Mouse (Mus musculus) brain, embryonic 14.5 days (tissue): ENCODE data around the gene Dapk1. TPM values are rescaled to one million over a fixed set of nuclear protein-coding genes. Genes with fewer than 3 reads are reported as not detected.
A peak's percentile ranks its signal among the peaks of the same experiment; 100 is the strongest.

ENCODE experiments used
- DNase-seq: peaks from one replicate; pipeline ENCODE4 v3.0.0-alpha.2; 2011; ENCODE audit warnings: low read depth
- CTCF ChIP-seq: fragments of 200-500 bp; IDR thresholded peaks from 2 replicates; pipeline ENCODE4 v1.5.1; 2012; ENCODE audit warnings: inconsistent platforms, mild to moderate bottlenecking, moderate library complexity, borderline replicate concordance; ENCODE audit not compliant: insufficient read depth, insufficient read length; ENCODE audit errors: extremely low read depth
- POLR2A ChIP-seq: fragments of 200-500 bp; IDR thresholded peaks from 2 replicates; pipeline ENCODE4 v1.6.1; 2012; ENCODE audit warnings: mild to moderate bottlenecking, inconsistent platforms, borderline replicate concordance; ENCODE audit not compliant: poor library complexity, insufficient read depth, insufficient read length, severe bottlenecking; ENCODE audit errors: extremely low read depth
- polyA plus RNA-seq: library from polyadenylated mRNA; depleted of rRNA; stranded (reverse); fragments of >200 nt; gene quantifications from 2 replicates; pipeline ENCODE4 v1.2.3, GENCODE M21; 2012

Gene Dapk1
- polyA plus RNA-seq, 1 experiment, result 107 TPM

DNA sequence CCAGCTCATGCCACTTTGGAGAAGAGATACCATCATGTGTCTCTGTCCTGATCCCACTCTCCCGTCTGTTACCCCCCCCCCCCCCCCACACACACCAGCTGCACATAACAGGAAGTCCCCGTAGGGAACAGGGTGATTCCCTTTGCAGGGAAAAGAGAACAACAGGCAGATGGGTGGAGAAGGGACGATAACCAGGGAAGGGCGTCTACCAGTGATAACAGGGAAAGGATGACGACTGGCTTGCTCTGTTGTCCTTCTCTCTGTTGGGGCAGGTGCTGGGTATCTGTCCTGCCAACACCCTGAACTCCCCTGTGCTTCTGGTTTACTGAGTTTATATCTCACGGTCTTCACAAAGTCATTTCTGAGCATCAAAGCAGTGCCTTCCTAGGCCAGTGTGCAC lies 18.0 kb downstream of the Dapk1 start:
- DNase-seq, result no peak

DNA sequence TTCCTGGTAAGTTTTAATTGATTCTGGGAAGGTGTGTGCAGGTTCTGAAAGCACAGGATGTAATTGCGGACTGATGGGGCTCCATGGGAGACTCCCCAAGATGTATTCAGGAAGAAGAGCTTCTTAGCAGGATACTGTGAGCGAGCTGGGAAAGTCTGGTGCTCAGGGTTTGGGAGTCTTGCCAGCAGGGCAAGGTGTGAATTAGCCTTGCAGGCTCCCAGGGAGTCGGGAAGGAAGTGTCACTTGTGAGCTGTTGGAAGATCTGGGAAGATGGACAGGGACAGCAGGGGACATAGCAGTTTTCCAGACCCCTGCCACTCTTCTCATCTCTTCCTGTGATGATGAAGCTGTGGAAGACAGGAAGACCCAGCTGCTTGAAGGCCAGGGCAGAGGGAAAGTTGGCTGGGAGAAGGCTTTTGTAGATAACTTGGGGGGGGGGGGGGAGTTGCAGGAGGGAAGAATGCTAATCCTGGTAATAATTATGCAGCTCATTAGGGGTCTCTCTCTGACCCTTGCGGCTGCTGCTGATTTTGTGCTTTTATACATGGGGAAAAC lies 19.7 kb downstream of the Dapk1 start:
- peak; percentile 74 for DNase-seq
- TF ChIP-seq POLR2A (no peak), CTCF (no peak)

More for the DNA sequence above, 18.0 kb downstream of the Dapk1 start:
- TF ChIP-seq POLR2A (no peak), CTCF (no peak)

DNA sequence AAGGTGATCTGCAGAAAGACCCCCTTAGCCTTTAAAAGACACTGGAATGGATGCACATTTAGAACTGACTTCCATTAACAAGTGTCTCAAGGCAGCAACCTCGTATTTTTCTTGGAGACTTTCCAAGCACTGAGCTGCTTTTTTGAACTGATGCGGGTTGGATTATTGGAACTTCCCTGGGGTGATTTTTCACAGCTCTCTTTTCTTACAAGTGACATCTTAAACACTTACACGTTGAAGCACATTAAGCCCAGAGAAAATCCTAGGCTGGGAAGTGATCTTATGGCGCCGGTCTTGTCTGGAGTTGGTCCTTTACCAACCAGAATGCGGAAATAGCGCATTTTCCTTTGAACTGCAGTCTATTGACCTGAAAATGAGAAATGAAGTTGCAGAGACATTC lies 23.8 kb downstream of the Dapk1 start:
- no peak for TF ChIP-seq POLR2A
- TF ChIP-seq CTCF, result no peak
- peak; percentile 52 for DNase-seq

DNA sequence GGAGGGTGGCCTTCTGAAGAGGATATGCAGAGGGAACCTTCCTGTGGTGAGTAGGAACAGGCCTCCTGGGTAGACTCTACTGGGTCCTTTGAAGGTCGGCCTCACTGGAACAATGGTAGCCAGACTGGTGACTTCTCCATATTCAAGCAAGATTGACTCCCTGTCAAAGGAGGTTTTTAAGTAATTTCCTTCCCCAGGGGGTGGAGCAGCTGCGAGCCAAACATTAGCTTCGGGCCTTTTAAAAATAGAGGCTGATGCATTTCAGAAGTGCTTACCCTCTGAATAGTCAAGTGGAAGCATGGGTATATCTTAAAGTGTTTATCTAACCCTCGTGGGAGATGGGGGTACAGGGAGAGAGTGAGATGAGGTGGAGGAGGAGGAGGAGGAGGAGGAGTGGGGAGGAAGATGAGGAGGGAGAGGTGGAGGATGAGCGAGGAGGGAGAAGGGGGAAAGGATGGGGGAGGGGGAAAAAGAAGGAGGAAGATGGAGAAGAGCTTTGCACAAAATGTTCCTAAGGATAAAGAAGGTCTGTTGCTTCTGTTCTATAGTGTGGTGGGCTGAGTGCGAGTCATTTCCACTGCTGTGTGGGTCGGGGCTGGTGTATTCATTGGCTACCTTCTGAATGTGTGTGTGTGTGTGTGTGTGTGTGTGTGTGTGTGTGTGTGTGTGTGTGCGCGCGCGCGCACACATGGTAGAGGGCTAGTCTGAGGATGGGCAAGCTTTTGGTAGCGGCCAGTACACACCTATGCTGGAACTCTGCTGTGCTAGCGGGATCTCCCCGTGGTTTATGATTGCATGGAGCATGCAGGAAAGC lies 26.3 kb downstream of the Dapk1 start:
- TF ChIP-seq CTCF (no peak), POLR2A (no peak)
- peak; percentile 29 for DNase-seq

DNA sequence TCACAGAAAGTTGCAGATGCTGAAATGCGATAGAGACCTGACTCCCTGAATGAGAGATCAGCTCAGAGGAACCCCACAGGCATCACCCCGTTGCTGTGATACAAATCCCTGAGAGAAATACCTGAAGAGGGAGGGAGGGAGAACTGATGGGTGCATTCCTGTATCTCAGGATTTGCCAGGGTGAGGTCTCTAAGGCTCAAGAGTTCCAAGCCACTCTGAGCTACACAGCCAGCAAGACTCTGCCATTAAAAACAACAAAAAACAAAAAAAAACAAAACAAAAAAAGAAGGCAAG lies 26.9 kb downstream of the Dapk1 start:
- TF ChIP-seq CTCF, result no peak
- no peak for TF ChIP-seq POLR2A
- DNase-seq, result no peak

DNA sequence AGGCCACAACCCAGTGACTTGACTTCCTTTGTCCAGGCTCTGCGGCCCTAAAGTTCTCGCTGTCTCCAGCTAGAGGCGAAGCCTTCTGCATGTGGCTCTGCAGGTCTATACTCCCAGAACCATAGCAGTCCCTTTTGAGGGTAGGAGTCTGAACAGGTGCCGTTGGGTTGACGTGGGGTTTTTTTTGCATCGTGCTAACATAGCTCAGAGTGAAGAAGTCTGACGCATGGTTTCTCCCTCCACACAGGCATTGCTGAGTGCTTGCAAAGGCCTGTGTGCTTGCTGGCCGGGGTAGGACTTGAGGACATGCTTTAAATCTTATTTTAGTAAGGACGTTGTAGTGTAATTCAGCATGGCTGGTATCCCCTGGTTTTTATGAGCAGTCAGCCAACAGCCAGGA lies 27.7 kb downstream of the Dapk1 start:
- TF ChIP-seq POLR2A (no peak), CTCF (no peak)
- DNase-seq, result no peak

DNA sequence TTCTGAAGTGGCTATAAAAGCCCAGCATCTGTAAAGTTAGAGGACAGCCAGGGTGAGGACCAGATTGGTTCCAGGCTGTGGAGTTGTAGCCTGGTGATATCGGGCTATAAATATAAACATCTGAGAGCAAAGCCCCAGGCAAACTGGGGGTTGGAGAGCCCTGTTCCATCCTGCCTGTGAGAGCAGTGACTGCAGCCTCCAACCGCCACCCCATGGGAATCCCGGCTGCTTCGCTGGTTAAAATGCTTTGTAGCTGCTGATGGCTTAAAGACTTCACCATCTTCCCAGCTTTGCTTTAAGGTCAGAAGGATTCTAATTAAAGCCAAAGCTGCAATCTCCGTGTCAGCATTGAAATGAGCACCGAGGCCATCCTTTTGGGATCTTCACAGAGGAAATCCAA lies 32.2 kb downstream of the Dapk1 start:
- peak; percentile 65 for DNase-seq

DNA sequence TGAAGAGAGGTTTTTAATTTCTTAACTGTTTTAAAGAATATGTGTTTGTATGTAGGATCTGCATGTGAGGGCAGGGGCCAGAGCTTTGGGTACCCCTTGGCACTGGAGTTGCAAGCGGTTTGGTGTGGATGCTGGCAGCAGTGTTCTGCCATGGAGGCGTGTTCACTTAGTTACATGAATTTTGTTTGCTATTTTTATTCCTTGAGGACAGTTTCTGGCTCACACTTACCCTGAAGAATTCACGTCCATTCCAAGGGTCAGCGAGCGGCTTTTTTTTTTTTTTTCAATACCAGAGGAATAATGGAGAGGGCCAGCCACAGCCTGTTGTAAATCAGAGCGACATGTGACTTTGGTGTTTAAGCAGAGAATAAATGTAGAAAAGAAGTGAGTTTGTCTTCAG lies 33.9 kb downstream of the Dapk1 start:
- no peak for TF ChIP-seq POLR2A
- no peak for TF ChIP-seq CTCF
- DNase-seq, result no peak

More for the DNA sequence above, 32.2 kb downstream of the Dapk1 start:
- TF ChIP-seq CTCF (0 out of 2 replicates have a peak, but pooled peaks have one; percentile 2), POLR2A (no peak)

DNA sequence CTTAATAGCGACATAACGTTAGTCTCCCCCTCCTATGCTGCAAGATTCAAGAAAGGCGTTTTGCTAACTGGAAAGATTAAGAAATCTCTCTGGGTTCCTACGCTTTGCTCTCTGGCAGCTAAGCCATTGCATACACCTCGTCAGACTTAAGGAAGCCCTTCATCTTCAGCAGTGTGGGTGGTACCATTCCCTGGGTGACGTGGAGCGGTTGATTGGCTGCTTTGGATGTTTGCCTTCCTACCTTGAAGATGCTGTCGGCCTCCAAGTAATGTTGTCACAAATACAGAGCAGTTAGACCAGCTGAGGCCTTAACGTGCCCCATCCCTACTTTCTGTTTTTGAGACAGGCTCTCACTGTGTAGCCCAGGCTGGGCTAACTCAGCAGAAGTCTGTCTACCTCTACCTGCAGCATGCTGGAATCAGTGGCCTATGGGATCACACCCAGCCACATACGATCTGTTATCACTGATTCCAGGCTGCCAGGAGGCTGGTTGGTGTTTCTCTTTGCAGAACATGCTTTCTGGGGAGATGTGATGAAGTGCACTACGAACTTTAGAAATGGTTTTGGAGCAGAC lies 37.8 kb downstream of the Dapk1 start:
- no peak for DNase-seq
- no peak for TF ChIP-seq CTCF
- TF ChIP-seq POLR2A, result no peak

DNA sequence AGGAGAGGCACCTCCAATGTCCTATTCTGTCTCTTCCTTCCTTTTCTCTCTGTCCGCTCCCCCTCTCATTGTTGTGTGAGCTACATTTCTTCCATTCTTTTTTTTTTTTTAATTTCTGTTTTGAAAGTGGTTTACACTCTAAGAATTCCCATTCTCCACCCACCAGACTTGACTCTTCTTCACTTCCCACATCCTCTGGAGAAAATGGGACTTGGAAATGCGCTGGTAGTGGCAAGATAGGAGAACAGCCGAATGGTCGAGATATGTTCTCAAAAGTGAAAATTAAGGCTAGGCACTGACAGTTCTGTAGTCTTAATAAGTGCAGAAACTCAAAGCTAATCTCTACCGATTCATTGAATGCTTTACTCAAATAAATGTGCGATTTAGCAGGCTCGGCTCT lies 38.7 kb downstream of the Dapk1 start:
- DNase-seq, result no peak
- TF ChIP-seq CTCF (no peak), POLR2A (no peak)

DNA sequence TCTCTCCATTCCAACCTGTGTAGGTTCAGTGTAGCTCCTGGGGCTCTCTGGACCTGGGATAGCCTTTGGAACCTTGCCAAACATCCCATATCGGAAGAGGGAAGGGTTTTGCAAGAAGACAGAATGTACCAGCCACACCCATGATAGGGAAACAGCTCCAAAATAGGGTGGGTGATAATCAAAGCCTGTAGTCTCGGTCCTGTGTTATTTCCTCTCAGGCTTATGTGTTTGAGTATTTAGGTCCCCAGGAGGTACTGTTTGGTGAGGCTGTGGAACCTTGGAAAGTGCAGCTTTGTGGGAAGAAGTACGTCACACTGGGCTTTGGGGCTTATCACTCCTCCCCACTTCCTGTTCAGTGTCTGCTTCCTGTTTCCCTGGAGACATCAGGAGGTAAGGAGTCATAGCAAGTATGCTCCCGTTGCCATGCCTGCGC lies 42.7 kb downstream of the Dapk1 start:
- TF ChIP-seq POLR2A (no peak), CTCF (no peak)

DNA sequence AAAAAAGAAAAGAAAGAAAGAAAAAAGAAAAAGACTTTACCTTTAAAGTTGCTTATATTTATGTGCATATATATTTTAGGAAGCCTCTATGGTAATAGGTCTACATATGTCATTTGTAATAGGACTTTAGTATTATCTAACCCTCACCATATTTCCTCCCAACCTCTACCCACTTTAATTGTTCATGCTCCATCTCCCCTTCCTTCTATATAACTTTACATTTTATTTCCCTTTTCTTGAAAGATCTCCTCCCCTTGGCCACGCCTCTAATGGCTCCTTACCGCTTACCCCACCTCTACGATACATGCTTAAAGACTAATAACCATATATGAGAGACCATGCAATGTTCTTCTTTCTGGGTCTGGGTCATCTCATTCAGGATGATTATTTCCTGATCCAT lies 45.0 kb downstream of the Dapk1 start:
- no peak for DNase-seq
- TF ChIP-seq CTCF (no peak), POLR2A (no peak)

More for the DNA sequence above, 42.7 kb downstream of the Dapk1 start:
- no peak for DNase-seq

DNA sequence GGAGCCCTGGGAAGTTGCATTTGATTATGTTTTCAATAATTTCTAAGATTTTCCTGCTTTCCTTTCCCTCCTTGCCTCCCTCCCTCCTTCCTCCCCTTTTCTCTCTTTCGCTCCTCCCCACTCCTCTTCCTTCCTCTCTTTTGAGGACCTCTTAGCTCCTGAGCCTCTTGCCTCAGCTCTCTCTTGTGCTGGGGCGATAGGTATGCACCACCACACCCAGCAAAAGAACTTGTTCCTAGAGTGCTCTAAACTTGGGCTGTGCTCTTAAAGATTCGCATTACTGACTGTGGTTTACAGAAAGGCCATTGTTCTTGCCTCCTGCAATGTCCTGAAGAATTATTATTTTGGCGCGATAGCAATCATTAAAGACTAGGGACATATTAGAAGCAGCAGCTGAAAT lies 46.6 kb downstream of the Dapk1 start:
- TF ChIP-seq CTCF, result no peak
- TF ChIP-seq POLR2A, result no peak
- no peak for DNase-seq

DNA sequence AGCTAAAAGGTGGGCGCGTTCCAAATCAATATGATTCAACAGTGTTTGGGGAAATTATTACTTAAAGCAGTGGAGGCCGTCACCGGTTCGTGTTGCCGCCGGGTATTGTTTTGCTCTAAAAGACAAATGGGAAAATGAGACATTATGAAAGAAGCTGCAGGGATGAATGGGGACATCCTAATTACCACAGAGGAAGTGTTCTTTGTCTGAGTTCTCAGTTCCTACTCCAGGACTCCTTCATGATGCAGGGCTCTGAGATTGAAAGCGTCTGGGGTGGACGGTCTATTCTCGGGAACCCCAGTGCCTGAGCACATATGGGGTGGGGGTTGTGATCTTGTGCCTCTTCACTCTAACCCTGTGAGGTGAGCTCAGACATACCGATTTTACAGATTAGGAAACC lies 48.3 kb downstream of the Dapk1 start:
- DNase-seq, result no peak

More for the DNA sequence above, 48.3 kb downstream of the Dapk1 start:
- no peak for TF ChIP-seq POLR2A
- TF ChIP-seq CTCF, result no peak
